Mouse (Mus musculus): ENCODE data around the gene Clcnkb. TPM values are rescaled to one million over a fixed set of nuclear protein-coding genes. Genes with fewer than 3 reads are reported as not detected.

The Clcnkb gene
- total and polyA plus RNA-seq, 3 experiments, result not detected

GRCm38 (mm10) chr4:141420192-141420829 is 4.5 kb upstream of the Clcnkb start, which contains the start of gene Hspb7:
Hspb7 (plus strand) TSS chr4:141420779.
- Histone ChIP-seq H3K79me2 (ENCODE audit: control insufficient read depth, insufficient read depth, low read length, poor library complexity) (no peaks in the 10 kb centered on the region), H3K27me3 (ENCODE audit: control insufficient read depth in 1 of 2, insufficient read depth in 2 of 2, low read length in 2 of 2) (peaks cover 0 to 1% of the 10 kb centered on the region in 2 experiments; a peak in 2 of 4 replicates), H3K27ac (ENCODE audit: control insufficient read depth, low read depth, low read length) (no peak within 1 kb of the TSS), H3K9ac (ENCODE audit: control insufficient read depth, low read depth, low read length, poor library complexity, severe bottlenecking) (no peak within 1 kb of the TSS), H3K9me3 (replicated peaks; ENCODE audit: insufficient read depth, low read length) (no peaks in the 10 kb centered on the region), H3K4me3 (ENCODE audit: control insufficient read depth in 1 of 2, insufficient read depth in 1 of 2, low read depth in 2 of 2, low read length in 2 of 2) (no peak within 1 kb of the TSS), H3K4me1 (ENCODE audit: control insufficient read depth in 1 of 2, insufficient read depth in 2 of 2, low read length in 2 of 2) (no peaks in the 10 kb centered on the region), H3K36me3 (ENCODE audit: control insufficient read depth in 1 of 2, insufficient read depth in 2 of 2, low read length in 2 of 2) (no peaks in the 10 kb centered on the region)
- no peak for TF ChIP-seq KAT2A (conservative IDR thresholded peaks at IDR 0.05; ENCODE audit: low read depth, low read length)
- no peak for TF ChIP-seq POLR2AphosphoS2 (IDR thresholded peaks at IDR 0.05; ENCODE audit: low read length)
- TF ChIP-seq SIN3A (IDR thresholded peaks at IDR 0.05; ENCODE audit: low read length), result no peak
- no peak for TF ChIP-seq EP300 (IDR thresholded peaks at IDR 0.05; ENCODE audit: low read depth in 1 of 2, low read length in 2 of 2)
- no peak for TF ChIP-seq ZC3H11A (IDR thresholded peaks at IDR 0.05; ENCODE audit: low read depth, low read length)
- no peak for TF ChIP-seq MAFK (IDR thresholded peaks at IDR 0.05; ENCODE audit: borderline replicate concordance, low read depth, low read length)
- no peak for TF ChIP-seq ZMIZ1 (IDR thresholded peaks at IDR 0.05; ENCODE audit: low read depth, low read length)
- TF ChIP-seq BHLHE40 (IDR thresholded peaks at IDR 0.05; ENCODE audit: borderline replicate concordance, low read depth, low read length), result no peak
- no peak for TF ChIP-seq NELFE (IDR thresholded peaks at IDR 0.05; ENCODE audit: low read depth, low read length)
- no peak for TF ChIP-seq ETS1 (IDR thresholded peaks at IDR 0.05; ENCODE audit: low read depth, low read length)
- TF ChIP-seq ELF1 (IDR thresholded peaks at IDR 0.05; ENCODE audit: low read depth, low read length), result no peak
- no peak for TF ChIP-seq CTCF (IDR thresholded peaks at IDR 0.05 in 2 of 3, conservative IDR thresholded peaks at IDR 0.05 in 1 of 3; ENCODE audit: control insufficient read depth in 1 of 3, insufficient read depth in 1 of 3, low read depth in 2 of 3, low read length in 3 of 3, poor library complexity in 1 of 3, severe bottlenecking in 1 of 3)
- TF ChIP-seq GATA1 (IDR thresholded peaks at IDR 0.05; ENCODE audit: low read depth, low read length), result no peak
- no peak for TF ChIP-seq SMC3 (IDR thresholded peaks at IDR 0.05; ENCODE audit: low read depth, low read length)
- no peak for TF ChIP-seq MYC (IDR thresholded peaks at IDR 0.05; ENCODE audit: low read depth, low read length)
- TF ChIP-seq HCFC1 (IDR thresholded peaks at IDR 0.05; ENCODE audit: low read depth, low read length), result no peak
- TF ChIP-seq TAL1 (IDR thresholded peaks at IDR 0.05; ENCODE audit: low read length), result no peak
- TF ChIP-seq POLR2AphosphoS5 (IDR thresholded peaks at IDR 0.05; ENCODE audit: borderline replicate concordance, low read depth, low read length), result no peak
- TF ChIP-seq TCF12 (IDR thresholded peaks at IDR 0.05; ENCODE audit: low read depth, low read length), result no peak
- DNase-seq (ENCODE audit: low read depth, low spot score), result no peak
